Mouse (Mus musculus) lung, postnatal 36 days (tissue): ENCODE results near the gene Nras.

Experiments used
- DNase-seq: peaks from one replicate; pipeline ENCODE4 v3.0.0; 2022; ENCODE audit warnings: mixed read lengths

Gene Nras

GRCm38 (mm10) chr3:103099667-103100066, 41.6 kb downstream of the Nras start:
- DNase-seq: peak; percentile 15

GRCm38 (mm10) chr3:103100735-103101134, 42.6 kb downstream of the Nras start:
- DNase-seq: peak; percentile 23

GRCm38 (mm10) chr3:103101194-103101593, 43.1 kb downstream of the Nras start:
- DNase-seq: no peak

GRCm38 (mm10) chr3:103101909-103102308, 43.8 kb downstream of the Nras start:
- peak; percentile 27 for DNase-seq

- DNase-seq: peak; percentile 97
These were observed 44.6 kb downstream of the Nras start, which contains the start of gene Dennd2c for GRCm38 (mm10) chr3:103102454-103103390. Gene Dennd2c, plus strand, starts transcription at chr3:103102604.

- no peak for DNase-seq
These were observed 49.6 kb downstream of the Nras start for GRCm38 (mm10) chr3:103107565-103108240.

- DNase-seq: no peak
These were observed 54.1 kb downstream of the Nras start for GRCm38 (mm10) chr3:103112216-103112615.
